Mouse (Mus musculus): Measurements from ENCODE around the gene Camk1d. TPM values are rescaled to one million over a fixed set of nuclear protein-coding genes. Genes with fewer than 3 reads are reported as not detected.

Gene Camk1d
- total and polyA plus RNA-seq, 2 experiments: 17.0 to 47.7 TPM

GRCm38 (mm10) chr2:5618361-5618896, 95.9 kb downstream of the Camk1d start:
- H3K79me2 ChIP-seq (ENCODE audit: control insufficient read depth, insufficient read depth, low read length): peaks cover 36% of the 10 kb centered on the region
- H3K36me3 ChIP-seq (ENCODE audit: control insufficient read depth, insufficient read depth, low read length): peaks cover 3% of the 10 kb centered on the region
- H3K4me1 ChIP-seq (ENCODE audit: control insufficient read depth, insufficient read depth, low read length): peaks cover 3% of the 10 kb centered on the region; the same call in 1 of the 2 replicates
- no peak for DNase-seq (ENCODE audit: extremely low read depth, low read depth, low spot score)
- TF ChIP-seq POLR2A (IDR thresholded peaks at IDR 0.05; ENCODE audit: extremely low read depth, insufficient read depth, low read length) (no peak), CTCF (IDR thresholded peaks at IDR 0.05; ENCODE audit: low read depth, low read length) (no peak)
- no peak overlapping the region for H3K4me3 ChIP-seq (ENCODE audit: insufficient read depth, low read depth, low read length)
- H3K9ac ChIP-seq (ENCODE audit: low read depth, low read length): no peak overlapping the region
- H3K27me3 ChIP-seq (ENCODE audit: control insufficient read depth, insufficient read depth, low read length): no peaks in the 10 kb centered on the region
- WGBS: 93% methylated on average over 8 of the region's 8 CpGs
- no peak overlapping the region for H3K27ac ChIP-seq (replicated peaks; ENCODE audit: insufficient read depth, low read depth, low read length)

GRCm38 (mm10) chr2:5614896-5615295, 99.4 kb downstream of the Camk1d start:
- H3K27ac ChIP-seq (replicated peaks; ENCODE audit: insufficient read depth, low read depth, low read length): no peak overlapping the region
- H3K4me1 ChIP-seq (ENCODE audit: control insufficient read depth, insufficient read depth, low read length): peaks cover 11% of the 10 kb centered on the region
- WGBS: 96% methylated on average over 3 of the region's 3 CpGs
- no peak for TF ChIP-seq CTCF (IDR thresholded peaks at IDR 0.05; ENCODE audit: low read depth, low read length)
- TF ChIP-seq POLR2A (IDR thresholded peaks at IDR 0.05; ENCODE audit: extremely low read depth, insufficient read depth, low read length): no peak
- no peak for DNase-seq (ENCODE audit: extremely low read depth, low read depth, low spot score)
- H3K36me3 ChIP-seq (ENCODE audit: control insufficient read depth, insufficient read depth, low read length): peaks cover 3% of the 10 kb centered on the region; the same call in 1 of the 2 replicates
- H3K79me2 ChIP-seq (ENCODE audit: control insufficient read depth, insufficient read depth, low read length): peaks cover 23% of the 10 kb centered on the region
- no peaks in the 10 kb centered on the region for H3K27me3 ChIP-seq (ENCODE audit: control insufficient read depth, insufficient read depth, low read length)
- H3K4me3 ChIP-seq (ENCODE audit: insufficient read depth, low read depth, low read length): no peak overlapping the region
- H3K9ac ChIP-seq (ENCODE audit: low read depth, low read length): no peak overlapping the region

GRCm38 (mm10) chr2:5614308-5614705, 100.0 kb downstream of the Camk1d start:
- no peak overlapping the region for H3K27ac ChIP-seq (replicated peaks; ENCODE audit: insufficient read depth, low read depth, low read length)
- WGBS: 87% methylated on average over 2 of the region's 2 CpGs

GRCm38 (mm10) chr2:5613651-5614307, 100.5 kb downstream of the Camk1d start:
- Histone ChIP-seq H3K27me3 (ENCODE audit: control insufficient read depth, insufficient read depth, low read length) (no peaks in the 10 kb centered on the region), H3K9ac (ENCODE audit: low read depth, low read length) (no peak overlapping the region), H3K4me3 (ENCODE audit: insufficient read depth, low read depth, low read length) (no peak overlapping the region), H3K4me1 (ENCODE audit: control insufficient read depth, insufficient read depth, low read length) (peaks cover 15% of the 10 kb centered on the region), H3K36me3 (ENCODE audit: control insufficient read depth, insufficient read depth, low read length) (peaks cover 3% of the 10 kb centered on the region; the same call in 1 of the 2 replicates), H3K79me2 (ENCODE audit: control insufficient read depth, insufficient read depth, low read length) (peaks cover 24% of the 10 kb centered on the region; the same call in 1 of the 2 replicates), H3K27ac (replicated peaks; ENCODE audit: insufficient read depth, low read depth, low read length) (no peak overlapping the region)
- peak; percentile 30 for DNase-seq (ENCODE audit: extremely low read depth, low read depth, low spot score)
- 47% methylated on average over 12 of the region's 12 CpGs for WGBS
- TF ChIP-seq CTCF (IDR thresholded peaks at IDR 0.05; ENCODE audit: low read depth, low read length): no peak
- no peak for TF ChIP-seq POLR2A (IDR thresholded peaks at IDR 0.05; ENCODE audit: extremely low read depth, insufficient read depth, low read length)

More at GRCm38 (mm10) chr2:5614308-5614705, 100.0 kb downstream of the Camk1d start:
- peaks cover 27% of the 10 kb centered on the region; the same call in 1 of the 2 replicates for H3K79me2 ChIP-seq (ENCODE audit: control insufficient read depth, insufficient read depth, low read length)
- no peak for DNase-seq (ENCODE audit: extremely low read depth, low read depth, low spot score)
- no peak overlapping the region for H3K9ac ChIP-seq (ENCODE audit: low read depth, low read length)
- H3K27me3 ChIP-seq (ENCODE audit: control insufficient read depth, insufficient read depth, low read length): no peaks in the 10 kb centered on the region
- H3K4me1 ChIP-seq (ENCODE audit: control insufficient read depth, insufficient read depth, low read length): peaks cover 15% of the 10 kb centered on the region
- no peak for TF ChIP-seq POLR2A (IDR thresholded peaks at IDR 0.05; ENCODE audit: extremely low read depth, insufficient read depth, low read length)
- TF ChIP-seq CTCF (IDR thresholded peaks at IDR 0.05; ENCODE audit: low read depth, low read length): no peak
- peaks cover 3% of the 10 kb centered on the region; the same call in 1 of the 2 replicates for H3K36me3 ChIP-seq (ENCODE audit: control insufficient read depth, insufficient read depth, low read length)
- no peak overlapping the region for H3K4me3 ChIP-seq (ENCODE audit: insufficient read depth, low read depth, low read length)

- H3K79me2 ChIP-seq (ENCODE audit: control insufficient read depth, insufficient read depth, low read length): peaks cover 35% of the 10 kb centered on the region; the same call in 1 of the 2 replicates
- no peak for TF ChIP-seq POLR2A (IDR thresholded peaks at IDR 0.05; ENCODE audit: extremely low read depth, insufficient read depth, low read length)
- no peak for TF ChIP-seq CTCF (IDR thresholded peaks at IDR 0.05; ENCODE audit: low read depth, low read length)
- H3K27me3 ChIP-seq (ENCODE audit: control insufficient read depth, insufficient read depth, low read length): no peaks in the 10 kb centered on the region
- no peaks in the 10 kb centered on the region for H3K36me3 ChIP-seq (ENCODE audit: control insufficient read depth, insufficient read depth, low read length)
- 77% methylated on average over 1 of the region's 1 CpGs for WGBS
- no peak overlapping the region for H3K9ac ChIP-seq (ENCODE audit: low read depth, low read length)
- H3K4me3 ChIP-seq (ENCODE audit: insufficient read depth, low read depth, low read length): no peak overlapping the region
- H3K4me1 ChIP-seq (ENCODE audit: control insufficient read depth, insufficient read depth, low read length): peaks cover 15% of the 10 kb centered on the region
- DNase-seq (ENCODE audit: extremely low read depth, low read depth, low spot score): no peak
- no peak overlapping the region for H3K27ac ChIP-seq (replicated peaks; ENCODE audit: insufficient read depth, low read depth, low read length)
Measured at GRCm38 (mm10) chr2:5611601-5612000, 102.7 kb downstream of the Camk1d start.

- TF ChIP-seq CTCF (IDR thresholded peaks at IDR 0.05; ENCODE audit: low read depth, low read length) (no peak), POLR2A (IDR thresholded peaks at IDR 0.05; ENCODE audit: extremely low read depth, insufficient read depth, low read length) (no peak)
- Histone ChIP-seq H3K79me2 (ENCODE audit: control insufficient read depth, insufficient read depth, low read length) (peaks cover 34% of the 10 kb centered on the region; the same call in 1 of the 2 replicates), H3K27ac (replicated peaks; ENCODE audit: insufficient read depth, low read depth, low read length) (0 out of 2 replicates have a peak overlapping the region, but pooled peaks have one; percentile 4), H3K4me3 (ENCODE audit: insufficient read depth, low read depth, low read length) (no peak overlapping the region), H3K4me1 (ENCODE audit: control insufficient read depth, insufficient read depth, low read length) (peaks cover 15% of the 10 kb centered on the region), H3K36me3 (ENCODE audit: control insufficient read depth, insufficient read depth, low read length) (no peaks in the 10 kb centered on the region), H3K9ac (ENCODE audit: low read depth, low read length) (no peak overlapping the region), H3K27me3 (ENCODE audit: control insufficient read depth, insufficient read depth, low read length) (no peaks in the 10 kb centered on the region)
- DNase-seq (ENCODE audit: extremely low read depth, low read depth, low spot score): no peak
- 37% methylated on average over 4 of the region's 4 CpGs for WGBS
Measured at GRCm38 (mm10) chr2:5610521-5610920, 103.8 kb downstream of the Camk1d start.
